Mouse (Mus musculus) heart, adult 2 months (tissue): ENCODE measurements around the gene Acot2.

Experiments used
- CTCF ChIP-seq: fragments of 200-600 bp; IDR thresholded peaks from 2 replicates; pipeline ENCODE4 v1.8.1; 2022; ENCODE audit warnings: antibody characterized with exemption, mild to moderate bottlenecking, moderate library complexity
- EP300 ChIP-seq: fragments of 200-500 bp; IDR thresholded peaks from 2 replicates; pipeline ENCODE4 v1.6.1; 2011; ENCODE audit warnings: low read depth, low read length, control low read depth; ENCODE audit not compliant: insufficient read depth

- TF ChIP-seq CTCF, result no peak
- TF ChIP-seq EP300, result no peak
These were observed 48.3 kb upstream of the Acot2 start for GRCm38 (mm10) chr12:83939332-83939731.
